In genomic region chr17:15715013-15715902, GRCm38 (mm10) we compare ENCODE assay signal across 9 mouse cellular contexts. TPM values are rescaled to one million over a fixed set of nuclear protein-coding genes. Genes with fewer than 3 reads are reported as not detected.
DNase-seq lines count a peak whose midpoint lies in the region; ATAC-seq and TF ChIP-seq lines count a peak whose summit lies in the region.
"Had no signal": no experiment of that assay in that cellular context is flagged by ENCODE, and none has a peak within 500 bp of the region (broad histone marks: within the 10 kb centered on the region; RNA-seq: fewer than 3 reads in every experiment).

No protein-coding gene starts in this region.

- DNase-seq in kidney, adult 18-20 months = peak; percentile 38
- DNase-seq in kidney, adult 11 months = no peak
- DNase-seq in ES-E14 (ENCODE audit: low read depth, low spot score) = peak; percentile 34
- DNase-seq in induced T-regulatory cell, adult 2 months (ENCODE audit: low read depth) = peak; percentile 71
- peak; percentile 54 for DNase-seq in lung, postnatal 10 days
- peak; percentile 25 to 74 for DNase-seq in spleen, postnatal 10 days (ENCODE audit: low spot score in 2 of 2)
- no peak for DNase-seq in c-Kit-positive CD71-positive TER-119-positive erythroid progenitor cells, embryonic 14.5 days (ENCODE audit: low spot score)

- ATAC-seq in common myeloid progenitor, adult 5-6 weeks (replicated peaks; ENCODE audit: low read depth, poor library complexity, severe bottlenecking) = peak; percentile 95

- H3K9me3 ChIP-seq in ES-E14 (ENCODE audit: control insufficient read depth, insufficient read depth, low read depth, low read length) = no peaks in the 10 kb centered on the region
- H3K9me3 ChIP-seq: embryonic facial prominence, embryonic 13.5 days had no signal

- H3K36me3 ChIP-seq in ES-E14 (ENCODE audit: control insufficient read depth, insufficient read depth, low read length, poor library complexity, severe bottlenecking) = peaks cover 5% of the 10 kb centered on the region; the same call in 1 of the 2 replicates

- no peak overlapping the region for H3K4me3 ChIP-seq in ES-E14 (ENCODE audit: insufficient read depth in 1 of 2, low read depth in 1 of 2, low read length in 2 of 2, poor library complexity in 1 of 2, severe bottlenecking in 1 of 2)
- H3K4me3 ChIP-seq: embryonic facial prominence, embryonic 13.5 days had no signal

- H3K4me1 ChIP-seq in ES-E14 (ENCODE audit: control insufficient read depth in 2 of 2, insufficient read depth in 2 of 2, low read length in 2 of 2, poor library complexity in 1 of 2) = peaks cover 2 to 8% of the 10 kb centered on the region in 2 experiments; a peak in 3 of 4 replicates

- no peak overlapping the region for H3K9ac ChIP-seq in ES-E14 (ENCODE audit: insufficient read depth, low read depth, low read length, poor library complexity, severe bottlenecking)
- H3K9ac ChIP-seq: embryonic facial prominence, embryonic 13.5 days had no signal

- in situ Hi-C loops in ES-E14 (cut with MboI; ENCODE audit: low sequenced_read_pairs in 2 of 2, unreplicated experiment in 2 of 2) = no loop called here

- H3K27ac ChIP-seq in ES-E14 (ENCODE audit: insufficient read depth, low read depth, low read length, poor library complexity, severe bottlenecking) = no peak overlapping the region
- H3K27ac ChIP-seq: embryonic facial prominence, embryonic 13.5 days had no signal

TF ChIP-seq in ES-E14, 5 proteins besides CTCF, POLR2A, EP300 and RAD21:
- TF ChIP-seq CHD2 (IDR thresholded peaks at IDR 0.05; ENCODE audit: low read depth, low read length) = no peak
- no peak for TF ChIP-seq HCFC1 (IDR thresholded peaks at IDR 0.05; ENCODE audit: borderline replicate concordance, insufficient read depth, low read length)
- no peak for TF ChIP-seq ZNF384 (IDR thresholded peaks at IDR 0.05; ENCODE audit: low read depth, low read length)
- TF ChIP-seq ZC3H11A (IDR thresholded peaks at IDR 0.05; ENCODE audit: borderline replicate concordance, low read depth, low read length) = no peak
- TF ChIP-seq MAFK (IDR thresholded peaks at IDR 0.05; ENCODE audit: insufficient read depth, low read depth, low read length) = no peak
TF ChIP-seq in ES-E14: peak in this region for 0.

RNA-seq across cellular contexts. Expression of gene Chd1, which starts 10.5 kb away (rescaled TPM):
- 34.8 and 39.8 TPM in 2 replicates for total RNA-seq in ES-E14 (2012; rRNA removed)
- 75.5 and 100 TPM in 2 replicates for total RNA-seq in common myeloid progenitor, adult 5-6 weeks (2017)

Comparison
In these comparisons a context has a peak if more than half of its experiments do, and no peak if none do; other contexts are left out.
1. DNase-seq: peak in kidney, adult 18-20 months (single experiment), ES-E14 (single experiment), induced T-regulatory cell, adult 2 months (single experiment), lung, postnatal 10 days (single experiment) and spleen, postnatal 10 days (2 of 2); none in kidney, adult 11 months (single experiment) and c-Kit-positive CD71-positive TER-119-positive erythroid progenitor cells, embryonic 14.5 days (single experiment).